Mouse (Mus musculus) stomach, embryonic 16.5 days (tissue): ENCODE results near the gene Krtdap. TPM values are rescaled to one million over a fixed set of nuclear protein-coding genes. Genes with fewer than 3 reads are reported as not detected.
A peak's percentile ranks its signal among the peaks of the same experiment; 100 is the strongest.

Source experiments
- ATAC-seq: fragments of 200-750 bp; cut with Nextera tagmentation; 2 replicates; pipeline ENCODE4 v1.8.0; 2017; ENCODE audit warnings: moderate number of reproducible peaks, moderate TSS enrichment; ENCODE audit not compliant: insufficient read depth, low FRiP score
- H3K27ac ChIP-seq: fragments of 300-500 bp; sonication (generic); 2 replicates; pipeline ENCODE4 v1.5.1; 2014; ENCODE audit warnings: low read length
- H3K27me3 ChIP-seq: fragments of 300-500 bp; sonication (generic); 2 replicates; pipeline ENCODE4 v1.6.1; 2014; ENCODE audit warnings: low read length, control low read depth, mixed read lengths; ENCODE audit not compliant: control insufficient read depth, insufficient read depth
- H3K36me3 ChIP-seq: fragments of 300-500 bp; sonication (generic); 2 replicates; pipeline ENCODE4 v1.6.1; 2014; ENCODE audit warnings: low read length; ENCODE audit not compliant: control insufficient read depth, insufficient read depth
- H3K4me1 ChIP-seq: fragments of 300-500 bp; sonication (generic); 2 replicates; pipeline ENCODE4 v1.6.1; 2014; ENCODE audit warnings: low read length, control low read depth, mixed read lengths; ENCODE audit not compliant: control insufficient read depth, insufficient read depth
- H3K4me2 ChIP-seq: fragments of 300-500 bp; sonication (generic); 2 replicates; pipeline ENCODE4 v1.6.1; 2014; ENCODE audit warnings: low read depth, low read length, mixed read lengths
- H3K4me3 ChIP-seq: fragments of 300-500 bp; sonication (generic); replicated peaks from 2 replicates; pipeline ENCODE4 v1.5.1; 2014; ENCODE audit warnings: mild to moderate bottlenecking, low read length
- H3K9ac ChIP-seq: fragments of 300-500 bp; sonication (generic); 2 replicates; pipeline ENCODE4 v1.6.1; 2014; ENCODE audit warnings: low read length
- H3K9me3 ChIP-seq: fragments of 300-500 bp; sonication (generic); replicated peaks from 2 replicates; pipeline ENCODE4 v1.6.1; 2016; ENCODE audit warnings: low read length, control low read depth; ENCODE audit not compliant: control insufficient read depth
- WGBS: fragments of 180-500 bp; shearing (Covaris S2); extraction: QIAGEN DNeasy Blood & Tissue Kit; methylation state at CpG from one replicate; pipeline ENCODE4 v1.1.7; 2014; 5-methylcytosine and 5-hydroxymethylcytosine counted together
- polyA plus RNA-seq: library from polyadenylated mRNA; unstranded; fragments of >200 nt; fragmentation: Nextera tagmentation; extraction: Ambion mirVana; gene quantifications from 2 replicates; pipeline ENCODE4 v1.2.1, GENCODE M21; 2015

The Krtdap gene
- polyA plus RNA-seq, 1 experiment from 2014 or later = 767 TPM

GRCm38 (mm10) chr7:30781792-30782191 is 5.9 kb upstream of the Krtdap start:
- H3K27me3 ChIP-seq = no peaks in the 10 kb centered on the region
- H3K27ac ChIP-seq = no peak overlapping the region
- H3K4me3 ChIP-seq = no peak overlapping the region
- WGBS = 74% methylated on average over 4 of the region's 4 CpGs
- ATAC-seq = no peak
- no peaks in the 10 kb centered on the region for H3K9me3 ChIP-seq
- H3K36me3 ChIP-seq = no peaks in the 10 kb centered on the region
- no peaks in the 10 kb centered on the region for H3K4me1 ChIP-seq
- H3K9ac ChIP-seq = no peak overlapping the region
- H3K4me2 ChIP-seq = no peak overlapping the region

GRCm38 (mm10) chr7:30782658-30783057 is 5.0 kb upstream of the Krtdap start:
- Histone ChIP-seq H3K9ac (no peak overlapping the region), H3K27ac (no peak overlapping the region), H3K36me3 (no peaks in the 10 kb centered on the region), H3K4me2 (no peak overlapping the region), H3K9me3 (no peaks in the 10 kb centered on the region), H3K27me3 (no peaks in the 10 kb centered on the region), H3K4me3 (no peak overlapping the region), H3K4me1 (no peaks in the 10 kb centered on the region)
- no peak for ATAC-seq
- WGBS = 57% methylated on average over 3 of the region's 3 CpGs

- 69% methylated on average over 1 of the region's 1 CpGs for WGBS
- H3K36me3 ChIP-seq = no peaks in the 10 kb centered on the region
- H3K9ac ChIP-seq = no peak overlapping the region
- no peaks in the 10 kb centered on the region for H3K27me3 ChIP-seq
- ATAC-seq = no peak
- no peak overlapping the region for H3K27ac ChIP-seq
- H3K4me2 ChIP-seq = no peak overlapping the region
- no peaks in the 10 kb centered on the region for H3K9me3 ChIP-seq
- no peak overlapping the region for H3K4me3 ChIP-seq
- H3K4me1 ChIP-seq = no peaks in the 10 kb centered on the region
Measured at GRCm38 (mm10) chr7:30785154-30785553, 2.5 kb upstream of the Krtdap start.

- no peak for ATAC-seq
- Histone ChIP-seq H3K9ac (no peak overlapping the region), H3K27ac (no peak overlapping the region), H3K27me3 (no peaks in the 10 kb centered on the region), H3K4me1 (no peaks in the 10 kb centered on the region), H3K4me2 (no peak overlapping the region), H3K9me3 (no peaks in the 10 kb centered on the region), H3K4me3 (no peak overlapping the region), H3K36me3 (no peaks in the 10 kb centered on the region)
- 66% methylated on average over 13 of the region's 13 CpGs for WGBS
Measured at GRCm38 (mm10) chr7:30785721-30786546, 1.8 kb upstream of the Krtdap start.

- no peaks in the 10 kb centered on the region for H3K27me3 ChIP-seq
- no peaks in the 10 kb centered on the region for H3K36me3 ChIP-seq
- no peak overlapping the region for H3K4me2 ChIP-seq
- no peak overlapping the region for H3K4me3 ChIP-seq
- WGBS = 68% methylated on average over 10 of the region's 10 CpGs
- no peak for ATAC-seq
- H3K27ac ChIP-seq = no peak overlapping the region
- no peaks in the 10 kb centered on the region for H3K9me3 ChIP-seq
- H3K4me1 ChIP-seq = no peaks in the 10 kb centered on the region
- H3K9ac ChIP-seq = no peak overlapping the region
Measured at GRCm38 (mm10) chr7:30790141-30790540, 2.4 kb downstream of the Krtdap start.

GRCm38 (mm10) chr7:30791921-30792320 is 4.2 kb downstream of the Krtdap start:
- ATAC-seq = peak; percentile 72; the same call in 1 of the 2 replicates

GRCm38 (mm10) chr7:30794921-30795320 is 7.2 kb downstream of the Krtdap start:
- H3K4me2 ChIP-seq = no peak overlapping the region
- 0 out of 2 replicates have a peak, but pooled peaks have one; percentile 23 for ATAC-seq
- H3K4me1 ChIP-seq = no peaks in the 10 kb centered on the region
- peaks cover 1% of the 10 kb centered on the region; the same call in 1 of the 2 replicates for H3K9me3 ChIP-seq
- no peaks in the 10 kb centered on the region for H3K36me3 ChIP-seq
- no peaks in the 10 kb centered on the region for H3K27me3 ChIP-seq
- H3K27ac ChIP-seq = no peak overlapping the region
- H3K4me3 ChIP-seq = no peak overlapping the region
- H3K9ac ChIP-seq = no peak overlapping the region

More at GRCm38 (mm10) chr7:30791921-30792320, 4.2 kb downstream of the Krtdap start:
- H3K4me1 ChIP-seq = no peaks in the 10 kb centered on the region
- no peaks in the 10 kb centered on the region for H3K9me3 ChIP-seq
- H3K27me3 ChIP-seq = no peaks in the 10 kb centered on the region
- H3K9ac ChIP-seq = 0 out of 2 replicates have a peak overlapping the region, but pooled peaks have one; percentile 4
- H3K36me3 ChIP-seq = no peaks in the 10 kb centered on the region
- H3K27ac ChIP-seq = no peak overlapping the region
- no peak overlapping the region for H3K4me2 ChIP-seq
- no peak overlapping the region for H3K4me3 ChIP-seq
- 18% methylated on average over 9 of the region's 9 CpGs for WGBS

- peak overlapping the region; percentile 82; the same call in 1 of the 2 replicates for H3K27ac ChIP-seq
- H3K9me3 ChIP-seq = peaks cover 9% of the 10 kb centered on the region; the same call in 1 of the 2 replicates
- no peak overlapping the region for H3K4me3 ChIP-seq
- H3K4me2 ChIP-seq = no peak overlapping the region
- no peak for ATAC-seq
- no peaks in the 10 kb centered on the region for H3K4me1 ChIP-seq
- H3K27me3 ChIP-seq = no peaks in the 10 kb centered on the region
- no peak overlapping the region for H3K9ac ChIP-seq
- WGBS = 79% methylated on average over 1 of the region's 1 CpGs
- no peaks in the 10 kb centered on the region for H3K36me3 ChIP-seq
Measured at GRCm38 (mm10) chr7:30796790-30797189, 9.1 kb downstream of the Krtdap start.

GRCm38 (mm10) chr7:30800653-30801052 is 13.0 kb downstream of the Krtdap start:
- no peak overlapping the region for H3K4me2 ChIP-seq
- no peak overlapping the region for H3K27ac ChIP-seq
- H3K36me3 ChIP-seq = no peaks in the 10 kb centered on the region
- peaks cover 12% of the 10 kb centered on the region for H3K9me3 ChIP-seq
- H3K4me1 ChIP-seq = no peaks in the 10 kb centered on the region
- no peak overlapping the region for H3K9ac ChIP-seq
- no peaks in the 10 kb centered on the region for H3K27me3 ChIP-seq
- ATAC-seq = no peak
- H3K4me3 ChIP-seq = no peak overlapping the region
